Mouse (Mus musculus) ovary, postnatal 36 days (tissue): ENCODE measurements around the gene Dlgap5.
A peak's percentile ranks its signal among the peaks of the same experiment; 100 is the strongest.

Experiments used
- DNase-seq: peaks from one replicate; pipeline ENCODE4 v3.0.0; 2022; ENCODE audit warnings: low spot score, mixed read lengths

Dlgap5 gene

DNA sequence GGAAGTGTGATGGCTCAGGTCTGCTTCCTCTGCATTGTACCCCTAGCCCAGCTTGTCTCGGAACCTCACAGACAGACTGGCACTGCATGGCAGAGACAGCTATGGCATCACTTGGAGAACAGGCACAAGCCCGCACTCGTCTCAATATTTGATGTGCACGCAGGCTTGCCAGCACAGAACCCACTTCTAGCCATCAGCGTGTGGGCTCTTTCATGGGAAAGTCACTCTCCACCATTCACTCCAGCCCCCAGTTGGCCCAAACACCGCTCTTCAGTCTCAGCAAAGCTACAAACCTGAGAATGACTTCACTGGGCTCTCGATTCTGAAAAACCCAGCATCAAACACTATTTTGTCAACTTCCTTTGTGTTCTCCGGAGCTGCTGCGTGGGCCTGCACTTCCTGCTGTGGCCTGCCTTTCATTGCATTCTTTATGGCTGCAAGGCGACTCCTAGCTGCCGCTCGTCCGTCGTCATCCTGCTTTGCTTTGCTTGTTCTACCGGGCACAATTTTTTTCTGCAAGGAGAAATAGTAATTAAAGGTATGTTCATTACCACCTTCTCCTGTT lies 22.7 kb downstream of the Dlgap5 start:
- no peak for DNase-seq

GRCm38 (mm10) chr14:47395007-47395406 lies 23.2 kb downstream of the Dlgap5 start:
- no peak for DNase-seq

- no peak for DNase-seq
These were observed 24.7 kb downstream of the Dlgap5 start for GRCm38 (mm10) chr14:47393354-47394094.

- no peak for DNase-seq
These were observed 32.1 kb downstream of the Dlgap5 start for GRCm38 (mm10) chr14:47386125-47386524.

DNA sequence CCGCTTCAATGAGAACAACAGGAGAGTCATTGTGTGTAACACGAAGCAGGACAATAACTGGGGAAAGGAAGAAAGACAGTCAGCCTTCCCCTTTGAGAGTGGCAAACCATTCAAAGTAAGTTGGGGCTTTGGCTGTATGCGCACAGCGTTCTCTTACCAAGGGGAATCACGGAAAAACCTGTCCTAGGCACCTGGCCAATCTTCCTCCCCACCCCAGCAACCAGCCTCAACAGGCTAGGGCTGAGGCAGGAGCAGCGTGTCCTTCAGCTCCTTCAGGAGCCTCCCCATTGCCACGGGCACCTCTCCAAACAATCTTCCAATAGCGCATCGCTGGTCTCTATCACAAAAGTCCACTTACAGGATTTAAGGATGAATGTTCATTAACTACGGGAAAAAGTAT lies 33.6 kb downstream of the Dlgap5 start:
- peak; percentile 45 for DNase-seq

GRCm38 (mm10) chr14:47383911-47384310 lies 34.3 kb downstream of the Dlgap5 start:
- no peak for DNase-seq

GRCm38 (mm10) chr14:47378336-47378735 lies 39.9 kb downstream of the Dlgap5 start:
- DNase-seq = no peak

- no peak for DNase-seq
These were observed 41.7 kb downstream of the Dlgap5 start for GRCm38 (mm10) chr14:47376526-47376925.

DNA sequence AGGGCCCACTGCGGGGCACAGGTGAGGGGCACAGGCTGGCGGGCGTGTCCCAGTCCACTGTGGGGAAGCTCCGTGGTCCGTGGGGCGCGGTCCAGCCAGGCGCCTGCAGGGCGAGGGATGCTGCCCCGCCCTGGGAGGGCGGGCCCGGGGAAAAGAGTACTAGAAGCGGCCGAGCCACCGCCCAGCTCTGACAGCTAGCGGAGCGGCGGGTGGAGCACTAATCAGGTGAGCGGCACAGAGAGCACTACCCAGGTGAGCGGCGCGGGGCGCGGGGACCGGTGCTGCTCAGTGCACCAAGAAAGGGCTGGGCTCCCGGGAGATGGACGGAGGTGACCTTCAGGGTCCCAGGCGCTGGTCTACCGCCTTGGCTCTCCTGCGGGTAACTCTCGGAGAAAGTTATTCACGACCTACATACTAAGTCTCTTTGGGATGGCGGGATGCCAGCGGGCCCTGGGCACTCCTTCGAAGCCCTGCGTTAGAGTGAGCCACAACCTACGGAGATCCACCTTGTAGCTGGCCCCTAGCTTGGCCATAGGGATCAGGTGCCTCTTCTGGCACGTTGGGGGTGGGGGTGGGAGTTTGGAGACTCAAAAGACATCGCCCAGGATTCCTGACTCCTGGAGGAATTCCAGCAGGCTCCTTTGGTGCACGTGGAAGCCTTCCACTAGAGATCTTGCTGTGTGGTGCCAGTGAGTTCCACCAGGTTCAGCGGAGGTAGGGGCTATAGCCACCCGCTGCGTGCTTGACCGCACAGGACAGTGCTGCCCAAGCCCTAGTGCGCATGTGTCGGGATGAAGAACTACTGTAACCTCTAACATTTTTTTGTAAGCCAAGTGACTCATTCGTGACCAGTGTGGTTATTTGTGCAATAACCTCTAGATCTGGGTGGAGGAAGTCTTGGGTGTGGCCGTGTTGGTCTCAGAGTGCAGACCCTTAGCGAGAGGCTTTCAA lies 44.2 kb downstream of the Dlgap5 start:
- peak; percentile 39 for DNase-seq

DNA sequence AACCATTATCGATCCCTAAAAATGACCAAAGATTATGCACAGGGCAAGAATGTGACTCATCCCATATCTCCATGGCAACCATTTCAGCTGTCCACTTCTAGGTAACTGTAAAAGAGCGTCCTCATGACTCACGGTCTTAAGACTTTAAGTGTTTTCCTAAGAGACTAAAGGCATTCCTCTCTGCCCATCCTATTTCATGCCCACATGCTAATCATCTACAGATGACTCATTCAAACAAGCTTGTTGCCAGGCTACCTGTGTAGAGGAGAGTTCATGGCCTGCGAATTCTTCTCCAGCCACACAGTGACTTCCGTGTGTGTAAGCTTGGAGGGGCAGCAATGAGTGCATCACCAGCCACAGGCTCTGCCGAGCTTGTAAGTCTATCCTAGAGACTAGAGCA lies 46.5 kb downstream of the Dlgap5 start:
- no peak for DNase-seq

- DNase-seq = no peak
These were observed 47.4 kb downstream of the Dlgap5 start for GRCm38 (mm10) chr14:47370790-47371189.

GRCm38 (mm10) chr14:47369741-47370140 lies 48.5 kb downstream of the Dlgap5 start:
- no peak for DNase-seq

- DNase-seq = peak; percentile 29
These were observed 50.7 kb downstream of the Dlgap5 start, which contains the start of gene Lgals3 for GRCm38 (mm10) chr14:47367461-47367860. Gene Lgals3, plus strand, starts transcription at chr14:47367751.

DNA sequence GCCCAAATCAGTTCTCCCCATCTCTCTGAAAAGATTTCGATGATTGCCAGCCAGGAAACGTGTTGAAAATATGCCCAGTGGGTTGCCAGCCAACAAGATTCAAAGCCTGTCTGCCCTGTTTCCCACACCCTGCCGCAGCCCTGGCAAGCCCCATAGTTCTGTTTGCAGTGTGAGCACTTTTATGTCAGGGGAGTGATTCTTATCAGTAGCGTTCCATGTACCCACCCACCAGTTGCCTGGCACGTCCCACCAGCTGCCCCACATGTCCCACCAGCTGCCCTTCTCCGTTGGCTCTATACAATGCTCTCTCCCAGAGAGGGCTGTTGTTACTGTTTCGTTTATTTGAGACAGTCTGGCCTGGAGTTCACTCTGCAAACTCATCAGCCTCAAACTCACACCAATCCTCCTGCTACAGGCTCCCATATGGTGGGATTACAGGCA lies 51.3 kb downstream of the Dlgap5 start:
- DNase-seq = peak; percentile 31

GRCm38 (mm10) chr14:47364742-47365449 lies 53.3 kb downstream of the Dlgap5 start:
- DNase-seq = peak; percentile 28

DNA sequence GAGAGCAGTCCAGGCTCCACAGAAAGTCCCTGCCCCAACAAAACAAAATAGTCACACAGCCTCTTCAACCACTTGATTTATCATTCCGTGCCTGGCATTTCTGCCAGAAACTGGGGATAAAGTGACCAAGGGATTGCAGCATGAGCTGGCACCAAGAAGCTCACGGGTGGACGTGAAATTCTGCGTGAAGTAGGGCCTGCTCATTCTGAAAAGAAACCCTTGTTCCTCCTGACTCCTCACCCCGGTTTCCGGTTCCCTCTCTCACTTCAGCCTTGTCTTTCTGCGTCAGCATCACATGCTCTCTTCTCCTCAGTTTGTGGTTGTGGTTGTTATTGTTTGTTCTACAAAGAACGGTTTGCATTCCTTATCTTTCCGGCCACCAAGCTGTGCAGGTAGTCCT lies 56.3 kb downstream of the Dlgap5 start:
- DNase-seq = no peak

GRCm38 (mm10) chr14:47361418-47361817 lies 56.8 kb downstream of the Dlgap5 start:
- no peak for DNase-seq

DNA sequence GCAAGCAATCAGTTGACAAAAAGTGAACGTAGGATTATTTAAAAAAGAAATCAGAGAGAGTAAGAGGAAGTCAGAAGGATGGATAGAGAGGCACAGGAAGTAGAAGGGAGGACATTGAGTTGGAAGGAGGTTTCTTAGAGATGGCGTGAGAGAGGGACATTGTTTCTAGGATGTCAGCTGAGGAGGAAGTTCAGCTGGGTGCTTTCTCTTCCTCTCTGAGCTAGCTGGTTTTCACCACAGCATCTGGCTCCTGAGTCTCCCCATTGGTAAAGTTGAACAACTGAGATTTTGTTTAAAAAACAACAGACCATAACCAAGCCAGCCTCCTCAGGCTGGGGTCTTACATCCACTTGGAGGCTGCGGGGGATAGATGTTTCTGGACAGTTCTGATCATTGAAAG lies 58.6 kb downstream of the Dlgap5 start:
- DNase-seq = no peak

DNA sequence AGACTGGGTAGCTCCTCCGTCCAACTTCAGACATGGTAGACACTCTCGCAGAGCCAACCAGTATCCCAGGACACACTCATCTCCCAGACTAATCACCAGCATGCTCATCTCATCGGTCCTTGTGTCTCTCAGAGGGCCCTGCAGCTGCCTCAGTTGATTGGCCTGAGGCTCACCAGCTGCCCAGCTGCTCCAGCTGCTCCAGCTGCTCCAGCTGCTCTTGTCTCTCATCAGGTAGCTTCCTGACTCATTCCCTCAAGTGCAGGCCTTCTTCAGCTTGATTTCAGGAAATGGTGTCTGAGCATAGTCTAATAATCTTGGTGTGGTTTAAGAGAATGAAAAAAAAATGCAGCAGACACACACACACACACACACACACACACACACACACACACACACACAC lies 61.6 kb downstream of the Dlgap5 start:
- no peak for DNase-seq

- no peak for DNase-seq
These were observed 63.3 kb downstream of the Dlgap5 start for GRCm38 (mm10) chr14:47354948-47355347.

DNA sequence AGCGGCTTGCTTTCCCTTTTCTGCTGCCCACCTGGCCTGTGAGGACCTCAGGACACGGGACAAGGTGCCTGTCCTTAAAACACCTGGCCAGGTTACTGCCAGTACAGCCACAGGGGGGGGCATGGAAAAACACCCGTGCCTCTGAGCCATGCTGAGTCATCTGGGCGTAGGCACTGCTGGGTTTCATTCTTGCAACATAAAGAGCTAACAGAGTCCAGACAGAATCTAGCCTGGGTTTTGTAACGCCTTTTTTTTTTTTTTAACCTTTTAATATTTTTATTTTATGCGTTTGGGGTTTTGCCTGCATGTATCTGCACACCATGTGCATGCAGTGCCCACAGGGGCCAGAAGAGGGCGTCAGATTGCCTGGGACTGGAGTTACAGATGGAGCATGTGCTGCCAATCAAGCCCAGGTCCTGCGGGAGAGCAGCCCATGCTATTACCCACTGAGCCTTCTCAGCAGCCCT lies 64.1 kb downstream of the Dlgap5 start:
- no peak for DNase-seq

DNA sequence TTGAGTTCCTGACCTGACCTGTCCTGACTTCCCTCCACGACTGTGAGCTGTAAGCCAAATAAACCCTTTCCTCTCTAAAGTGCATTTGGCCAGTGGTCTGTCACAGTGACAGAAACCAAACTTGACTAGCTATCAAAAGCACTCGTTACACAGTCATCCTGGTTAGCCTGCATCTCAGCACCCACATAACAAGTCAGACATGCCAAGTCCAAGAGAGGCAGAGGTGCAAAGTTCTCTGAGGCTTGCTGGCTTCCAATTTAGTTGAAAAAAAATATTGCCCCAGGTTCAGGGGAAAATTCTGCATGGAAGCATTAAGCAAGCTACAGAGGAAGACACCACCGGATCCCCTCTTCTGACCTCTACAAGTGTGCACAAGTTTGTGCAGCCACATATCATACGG lies 65.0 kb downstream of the Dlgap5 start:
- no peak for DNase-seq
